17 mouse cellular contexts compared by ENCODE assay signal in the genomic region with DNA sequence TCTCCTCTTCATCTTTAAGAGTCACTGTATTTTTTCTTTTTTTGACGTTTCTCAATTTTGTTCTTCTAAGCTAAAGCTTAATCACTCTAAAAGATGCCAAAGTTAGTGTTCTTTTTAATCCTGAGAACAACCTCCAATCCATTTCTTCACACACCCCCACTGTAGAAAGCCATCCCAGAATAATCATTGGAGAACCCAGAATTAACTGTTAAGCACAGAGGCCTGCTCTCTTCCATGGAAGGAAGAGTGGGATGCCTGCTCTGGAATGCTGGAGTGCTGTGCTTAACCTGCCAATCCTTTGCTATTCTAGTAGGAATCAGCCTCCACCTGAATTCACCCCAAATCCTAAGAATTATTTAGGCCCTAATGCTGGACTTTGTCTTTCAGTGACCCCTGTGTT.
"Had no signal": no experiment of that assay in that cellular context is flagged by ENCODE, and none has a peak within 500 bp of the region (broad histone marks: within the 10 kb centered on the region; RNA-seq: fewer than 3 reads in every experiment).

No protein-coding gene starts in this region.

- DNase-seq: left cerebral cortex, postnatal 4 days; liver; liver, embryonic 13.5 days; liver, postnatal 0 days; lung, adult 18-20 months; lung, adult 2 months; lung, embryonic 14.5 days; lung, postnatal 10 days; lung, postnatal 14 days; lung, postnatal 36 days; lung, postnatal 4 days; midbrain, embryonic 14.5 days had no signal

- ATAC-seq: liver, embryonic 12.5 days; liver, postnatal 0 days; lung, postnatal 0 days; midbrain, embryonic 13.5 days; midbrain, embryonic 15.5 days; midbrain, embryonic 16.5 days had no signal
